Mouse (Mus musculus) intestine, embryonic 16.5 days (tissue): ENCODE data around the gene Ngrn. TPM values are rescaled to one million over a fixed set of nuclear protein-coding genes. Genes with fewer than 3 reads are reported as not detected.

Source experiments
- ATAC-seq: fragments of 200-750 bp; cut with Nextera tagmentation; 2 replicates; pipeline ENCODE4 v1.8.0; 2017; ENCODE audit warnings: moderate TSS enrichment, moderate library complexity
- H3K27ac ChIP-seq: fragments of 300-500 bp; sonication (generic); 2 replicates; pipeline ENCODE4 v1.5.1; 2014; ENCODE audit warnings: mild to moderate bottlenecking, low read length
- H3K27me3 ChIP-seq: fragments of 300-500 bp; sonication (generic); replicated peaks from 2 replicates; pipeline ENCODE4 v1.6.1; 2014; ENCODE audit warnings: low read length, control low read depth, mixed read lengths; ENCODE audit not compliant: control insufficient read depth, insufficient read depth
- H3K36me3 ChIP-seq: fragments of 300-500 bp; sonication (generic); 2 replicates; pipeline ENCODE4 v1.6.1; 2014; ENCODE audit warnings: low read length, control low read depth; ENCODE audit not compliant: control insufficient read depth, insufficient read depth
- H3K4me1 ChIP-seq: fragments of 300-500 bp; sonication (generic); 2 replicates; pipeline ENCODE4 v1.6.1; 2014; ENCODE audit warnings: low read length, control low read depth, mixed read lengths; ENCODE audit not compliant: control insufficient read depth, insufficient read depth
- H3K4me2 ChIP-seq: fragments of 300-500 bp; sonication (generic); 2 replicates; pipeline ENCODE4 v1.6.1; 2014; ENCODE audit warnings: low read depth, low read length, control low read depth
- H3K4me3 ChIP-seq: fragments of 300-500 bp; sonication (generic); 2 replicates; pipeline ENCODE4 v1.5.1; 2014; ENCODE audit warnings: mild to moderate bottlenecking, low read length
- H3K9ac ChIP-seq: fragments of 300-500 bp; sonication (generic); 2 replicates; pipeline ENCODE4 v1.6.1; 2014; ENCODE audit warnings: low read depth, low read length
- H3K9me3 ChIP-seq: fragments of 300-500 bp; sonication (generic); 2 replicates; pipeline ENCODE4 v1.6.1; 2016; ENCODE audit warnings: low read length, control low read depth; ENCODE audit not compliant: control insufficient read depth
- WGBS: fragments of 180-500 bp; shearing (Covaris S2); extraction: QIAGEN DNeasy Blood & Tissue Kit; methylation state at CpG from one replicate; pipeline ENCODE4 v1.1.7; 2014; 5-methylcytosine and 5-hydroxymethylcytosine counted together
- polyA plus RNA-seq: library from polyadenylated mRNA; unstranded; fragments of >200 nt; fragmentation: Nextera tagmentation; extraction: Ambion mirVana; gene quantifications from 2 replicates; pipeline ENCODE4 v1.2.1, GENCODE M21; 2015

Ngrn gene
- polyA plus RNA-seq, 1 experiment from 2014 or later: 57.8 TPM

- H3K36me3 ChIP-seq: no peaks in the 10 kb centered on the region; the same call in 1 of the 2 replicates
- peak; percentile 99 for ATAC-seq
- H3K4me2 ChIP-seq: peak within 1 kb of the TSS; percentile 67
- H3K9me3 ChIP-seq: no peaks in the 10 kb centered on the region
- H3K4me1 ChIP-seq: peaks cover 10% of the 10 kb centered on the region; the same call in 1 of the 2 replicates
- no peaks in the 10 kb centered on the region for H3K27me3 ChIP-seq
- 0% methylated on average over 52 of the region's 52 CpGs for WGBS
- peak within 1 kb of the TSS; percentile 84 for H3K27ac ChIP-seq
- peak within 1 kb of the TSS; percentile 88 for H3K9ac ChIP-seq
- peak within 1 kb of the TSS; percentile 97 for H3K4me3 ChIP-seq
These were observed 33.2 kb downstream of the Ngrn start, which contains the start of gene Prc1 for GRCm38 (mm10) chr7:80294062-80294763. Gene Prc1, plus strand, starts transcription at chr7:80294450.

- WGBS: 8% methylated on average over 37 of the region's 37 CpGs
- ATAC-seq: peak; percentile 69
These were observed 34.0 kb downstream of the Ngrn start for GRCm38 (mm10) chr7:80294764-80295648.

GRCm38 (mm10) chr7:80296462-80296861 is 35.4 kb downstream of the Ngrn start:
- H3K4me2 ChIP-seq: peak overlapping the region; percentile 44; the same call in 1 of the 2 replicates
- no peaks in the 10 kb centered on the region for H3K9me3 ChIP-seq
- peaks cover 14% of the 10 kb centered on the region; the same call in 1 of the 2 replicates for H3K4me1 ChIP-seq
- H3K4me3 ChIP-seq: peak overlapping the region; percentile 7; the same call in 1 of the 2 replicates
- H3K27ac ChIP-seq: no peak overlapping the region
- no peak overlapping the region for H3K9ac ChIP-seq
- H3K36me3 ChIP-seq: peaks cover 2% of the 10 kb centered on the region; the same call in 1 of the 2 replicates
- no peak for ATAC-seq
- WGBS: 88% methylated on average over 6 of the region's 6 CpGs
- no peaks in the 10 kb centered on the region for H3K27me3 ChIP-seq

More at GRCm38 (mm10) chr7:80294764-80295648, 34.0 kb downstream of the Ngrn start:
- peak overlapping the region; percentile 97 for H3K4me3 ChIP-seq
- no peaks in the 10 kb centered on the region; the same call in 1 of the 2 replicates for H3K36me3 ChIP-seq
- H3K4me2 ChIP-seq: peak overlapping the region; percentile 67
- H3K9ac ChIP-seq: peak overlapping the region; percentile 88
- no peaks in the 10 kb centered on the region for H3K27me3 ChIP-seq
- H3K27ac ChIP-seq: peak overlapping the region; percentile 84
- peaks cover 14% of the 10 kb centered on the region; the same call in 1 of the 2 replicates for H3K4me1 ChIP-seq
- H3K9me3 ChIP-seq: no peaks in the 10 kb centered on the region

- no peak overlapping the region for H3K27ac ChIP-seq
These were observed 36.0 kb downstream of the Ngrn start for GRCm38 (mm10) chr7:80297041-80297440.

GRCm38 (mm10) chr7:80298754-80299153 is 37.7 kb downstream of the Ngrn start:
- peaks cover 9% of the 10 kb centered on the region for H3K36me3 ChIP-seq
- WGBS: 93% methylated on average over 4 of the region's 4 CpGs

More at GRCm38 (mm10) chr7:80297041-80297440, 36.0 kb downstream of the Ngrn start:
- Histone ChIP-seq H3K9me3 (no peaks in the 10 kb centered on the region), H3K4me2 (no peak overlapping the region), H3K27me3 (no peaks in the 10 kb centered on the region), H3K36me3 (peaks cover 5% of the 10 kb centered on the region; the same call in 1 of the 2 replicates), H3K4me3 (no peak overlapping the region), H3K4me1 (peaks cover 14% of the 10 kb centered on the region; the same call in 1 of the 2 replicates), H3K9ac (no peak overlapping the region)
- ATAC-seq: no peak
- WGBS: 72% methylated on average over 3 of the region's 3 CpGs

GRCm38 (mm10) chr7:80299568-80299967 is 38.6 kb downstream of the Ngrn start:
- 77% methylated on average over 3 of the region's 3 CpGs for whole genome bisulfite sequencing
- no peak for ATAC-seq
- Histone ChIP-seq H3K4me1 (peaks cover 14% of the 10 kb centered on the region; the same call in 1 of the 2 replicates), H3K27me3 (no peaks in the 10 kb centered on the region), H3K27ac (no peak overlapping the region), H3K9ac (no peak overlapping the region), H3K36me3 (peaks cover 9% of the 10 kb centered on the region), H3K9me3 (no peaks in the 10 kb centered on the region), H3K4me3 (no peak overlapping the region), H3K4me2 (no peak overlapping the region)

More at GRCm38 (mm10) chr7:80298754-80299153, 37.7 kb downstream of the Ngrn start:
- Histone ChIP-seq H3K4me1 (peaks cover 14% of the 10 kb centered on the region; the same call in 1 of the 2 replicates), H3K9me3 (no peaks in the 10 kb centered on the region), H3K27ac (no peak overlapping the region), H3K4me3 (no peak overlapping the region), H3K9ac (no peak overlapping the region), H3K4me2 (no peak overlapping the region), H3K27me3 (no peaks in the 10 kb centered on the region)
- no peak for ATAC-seq

GRCm38 (mm10) chr7:80301522-80301921 is 40.5 kb downstream of the Ngrn start:
- no peak overlapping the region for H3K27ac ChIP-seq
- no peaks in the 10 kb centered on the region for H3K27me3 ChIP-seq
- H3K4me1 ChIP-seq: 0 out of 2 replicates have a peak, but pooled peaks cover 10% of the 10 kb centered on the region
- peaks cover 9% of the 10 kb centered on the region for H3K36me3 ChIP-seq
- no peak overlapping the region for H3K9ac ChIP-seq
- H3K4me3 ChIP-seq: no peak overlapping the region
- no peak for ATAC-seq
- H3K9me3 ChIP-seq: no peaks in the 10 kb centered on the region
- no peak overlapping the region for H3K4me2 ChIP-seq
- WGBS: 83% methylated on average over 2 of the region's 2 CpGs

GRCm38 (mm10) chr7:80307766-80308165 is 46.8 kb downstream of the Ngrn start:
- H3K9ac ChIP-seq: no peak overlapping the region
- ATAC-seq: no peak
- no peak overlapping the region for H3K4me3 ChIP-seq
- no peak overlapping the region for H3K4me2 ChIP-seq
- no peaks in the 10 kb centered on the region for H3K27me3 ChIP-seq
- no peak overlapping the region for H3K27ac ChIP-seq
- H3K9me3 ChIP-seq: no peaks in the 10 kb centered on the region
- WGBS: 78% methylated on average over 3 of the region's 3 CpGs
- H3K36me3 ChIP-seq: peaks cover 13% of the 10 kb centered on the region
- H3K4me1 ChIP-seq: no peaks in the 10 kb centered on the region

- H3K9ac ChIP-seq: no peak overlapping the region
- no peak overlapping the region for H3K27ac ChIP-seq
- no peaks in the 10 kb centered on the region for H3K9me3 ChIP-seq
- 81% methylated on average over 7 of the region's 7 CpGs for WGBS
- no peak for ATAC-seq
- H3K36me3 ChIP-seq: peaks cover 25% of the 10 kb centered on the region
- no peak overlapping the region for H3K4me3 ChIP-seq
- no peaks in the 10 kb centered on the region for H3K4me1 ChIP-seq
- H3K4me2 ChIP-seq: no peak overlapping the region
- H3K27me3 ChIP-seq: no peaks in the 10 kb centered on the region
These were observed 49.8 kb downstream of the Ngrn start for GRCm38 (mm10) chr7:80310771-80311170.
